Mouse (Mus musculus): ENCODE measurements around the gene Gdf7. TPM values are rescaled to one million over a fixed set of nuclear protein-coding genes. Genes with fewer than 3 reads are reported as not detected.

Gene Gdf7
- polyA plus RNA-seq, 1 experiment from 2014 or later = 2.3 TPM

GRCm38 (mm10) chr12:8287970-8288369 lies 13.8 kb downstream of the Gdf7 start:
- no peak overlapping the region for H3K4me2 ChIP-seq (replicated peaks)
- ATAC-seq (ENCODE audit: low FRiP score) = no peak
- peaks cover 11% of the 10 kb centered on the region for H3K4me1 ChIP-seq
- H3K27me3 ChIP-seq = 0 out of 2 replicates have a peak, but pooled peaks cover under 1% of the 10 kb centered on the region
- H3K36me3 ChIP-seq = peaks cover 4% of the 10 kb centered on the region; the same call in 1 of the 2 replicates
- no peak overlapping the region for H3K4me3 ChIP-seq
- no peak overlapping the region for H3K27ac ChIP-seq
- H3K9me3 ChIP-seq (replicated peaks) = no peaks in the 10 kb centered on the region
- 69% methylated on average over 3 of the region's 3 CpGs for WGBS
- no peak overlapping the region for H3K9ac ChIP-seq

DNA sequence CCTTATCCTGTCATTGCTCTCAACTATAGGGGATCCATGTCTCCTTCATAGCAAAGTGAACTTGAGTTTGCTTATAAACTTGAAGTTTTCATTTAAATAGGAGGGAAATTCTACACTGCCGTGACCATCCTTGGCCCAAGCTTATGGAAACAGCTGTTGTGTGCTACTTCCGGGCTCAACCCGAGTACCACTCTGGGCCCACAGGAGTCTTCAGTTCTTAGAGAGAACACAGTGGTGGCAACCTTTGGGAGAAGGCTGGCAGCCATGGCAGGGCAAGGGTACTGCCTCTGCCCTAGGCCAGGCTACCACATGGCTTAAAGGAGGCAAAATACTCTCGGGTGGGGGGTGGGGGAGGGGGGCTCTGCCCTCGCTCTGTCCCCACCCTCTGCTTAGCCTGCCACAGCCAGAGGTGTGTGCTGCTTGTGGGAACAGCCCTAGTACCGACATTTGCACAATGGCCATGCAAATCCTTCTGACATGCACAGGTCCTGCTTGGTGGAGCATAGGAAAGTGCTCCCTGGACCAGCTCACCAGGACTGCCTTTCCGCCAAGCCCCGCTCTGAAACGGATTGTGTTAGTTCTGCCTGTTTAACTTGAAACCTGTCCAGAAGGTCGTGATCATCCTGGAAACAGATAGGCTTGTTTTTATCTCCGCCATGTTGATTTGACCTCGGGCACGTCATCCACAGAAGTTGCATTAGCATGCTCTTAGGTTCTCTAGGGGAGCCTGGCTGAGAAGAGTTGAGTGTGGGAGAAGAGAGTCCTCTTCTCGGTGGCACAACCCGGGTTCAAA lies 20.3 kb downstream of the Gdf7 start:
- no peaks in the 10 kb centered on the region for H3K9me3 ChIP-seq (replicated peaks)
- no peak overlapping the region for H3K4me3 ChIP-seq
- no peak overlapping the region for H3K9ac ChIP-seq
- H3K4me2 ChIP-seq (replicated peaks) = no peak overlapping the region
- H3K36me3 ChIP-seq = peaks cover 9% of the 10 kb centered on the region; the same call in 1 of the 2 replicates
- H3K27ac ChIP-seq = no peak overlapping the region
- no peaks in the 10 kb centered on the region for H3K4me1 ChIP-seq
- no peaks in the 10 kb centered on the region for H3K27me3 ChIP-seq
- ATAC-seq (ENCODE audit: low FRiP score) = no peak
- 83% methylated on average over 15 of the region's 15 CpGs for WGBS

- 88% methylated on average over 4 of the region's 4 CpGs for WGBS
- H3K9me3 ChIP-seq (replicated peaks) = no peaks in the 10 kb centered on the region
- ATAC-seq (ENCODE audit: low FRiP score) = no peak
- no peak overlapping the region for H3K27ac ChIP-seq
- no peak overlapping the region for H3K9ac ChIP-seq
- H3K36me3 ChIP-seq = no peaks in the 10 kb centered on the region
- H3K27me3 ChIP-seq = no peaks in the 10 kb centered on the region
- H3K4me3 ChIP-seq = no peak overlapping the region
- no peak overlapping the region for H3K4me2 ChIP-seq (replicated peaks)
- no peaks in the 10 kb centered on the region for H3K4me1 ChIP-seq
Measured at GRCm38 (mm10) chr12:8275424-8275823, 26.3 kb downstream of the Gdf7 start.

DNA sequence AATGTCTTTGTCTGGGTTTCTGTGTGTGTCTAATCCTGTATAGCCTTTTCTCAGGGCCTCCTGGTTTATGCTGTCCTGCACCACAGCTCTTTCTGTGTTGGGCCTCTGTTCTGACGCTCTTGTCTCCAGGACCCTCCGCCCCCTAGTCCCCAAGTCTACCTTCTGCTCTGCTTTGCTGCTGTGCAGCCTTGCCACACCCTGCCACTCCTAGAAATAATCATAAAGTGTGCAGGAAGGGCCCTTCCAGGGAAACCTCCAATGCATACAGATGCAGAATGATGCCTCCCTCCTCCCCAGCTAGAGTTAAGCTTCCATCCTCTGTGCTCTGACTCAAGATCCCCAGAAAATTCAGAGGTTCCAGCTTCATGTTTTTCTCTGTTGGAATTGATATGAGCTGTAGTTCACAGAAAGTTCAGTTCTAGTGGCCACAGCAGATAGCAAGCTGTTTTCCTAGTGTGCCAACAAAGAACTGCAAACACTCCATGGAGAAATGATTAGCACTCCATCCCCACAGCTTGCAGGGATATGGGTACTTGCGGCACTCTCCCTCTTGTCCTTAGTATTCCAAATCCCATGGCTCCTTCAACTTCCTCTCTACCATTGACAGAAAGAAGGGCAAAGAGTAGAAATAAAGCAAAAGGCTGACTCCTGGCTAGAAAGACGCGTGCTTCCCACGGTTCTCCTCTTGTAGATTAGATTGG lies 28.1 kb downstream of the Gdf7 start:
- no peak overlapping the region for H3K4me3 ChIP-seq
- ATAC-seq (ENCODE audit: low FRiP score) = no peak
- 92% methylated on average over 6 of the region's 6 CpGs for WGBS
- no peak overlapping the region for H3K9ac ChIP-seq
- no peaks in the 10 kb centered on the region for H3K4me1 ChIP-seq
- H3K27me3 ChIP-seq = no peaks in the 10 kb centered on the region
- no peak overlapping the region for H3K4me2 ChIP-seq (replicated peaks)
- no peak overlapping the region for H3K27ac ChIP-seq
- H3K9me3 ChIP-seq (replicated peaks) = no peaks in the 10 kb centered on the region
- no peaks in the 10 kb centered on the region; the same call in 1 of the 2 replicates for H3K36me3 ChIP-seq

DNA sequence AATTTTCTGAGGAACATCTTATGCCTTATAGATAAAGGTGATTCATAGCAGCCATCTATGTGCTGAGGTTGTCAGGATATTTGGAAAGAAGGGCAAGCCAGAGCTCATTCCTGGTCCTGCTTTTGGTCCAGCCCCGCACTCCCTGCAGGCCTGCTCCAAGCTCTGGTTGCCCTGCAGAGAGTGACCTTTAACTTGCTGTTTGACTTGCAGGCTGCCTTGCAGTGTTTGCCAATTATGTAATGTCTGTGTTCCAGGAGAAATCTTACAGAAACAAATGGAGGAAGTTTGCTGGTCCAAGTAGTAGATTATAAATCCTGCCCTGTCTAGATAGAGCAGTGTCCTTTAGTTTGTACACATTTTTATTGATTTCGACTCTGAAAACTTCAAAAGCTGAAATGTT lies 30.3 kb downstream of the Gdf7 start:
- 98% methylated on average over 2 of the region's 2 CpGs for WGBS
- H3K9ac ChIP-seq = no peak overlapping the region

GRCm38 (mm10) chr12:8269627-8270026 lies 32.1 kb downstream of the Gdf7 start:
- H3K27me3 ChIP-seq = no peaks in the 10 kb centered on the region
- no peaks in the 10 kb centered on the region for H3K4me1 ChIP-seq
- H3K9me3 ChIP-seq (replicated peaks) = no peaks in the 10 kb centered on the region
- no peak overlapping the region for H3K27ac ChIP-seq
- ATAC-seq (ENCODE audit: low FRiP score) = no peak
- H3K36me3 ChIP-seq = no peaks in the 10 kb centered on the region; the same call in 1 of the 2 replicates
- H3K4me2 ChIP-seq (replicated peaks) = no peak overlapping the region
- H3K9ac ChIP-seq = no peak overlapping the region
- no peak overlapping the region for H3K4me3 ChIP-seq
- 95% methylated on average over 11 of the region's 11 CpGs for WGBS

More for the DNA sequence above, 30.3 kb downstream of the Gdf7 start:
- no peaks in the 10 kb centered on the region for H3K4me1 ChIP-seq
- no peak for ATAC-seq (ENCODE audit: low FRiP score)
- no peak overlapping the region for H3K4me3 ChIP-seq
- H3K9me3 ChIP-seq (replicated peaks) = no peaks in the 10 kb centered on the region
- H3K36me3 ChIP-seq = no peaks in the 10 kb centered on the region; the same call in 1 of the 2 replicates
- H3K27ac ChIP-seq = no peak overlapping the region
- H3K27me3 ChIP-seq = no peaks in the 10 kb centered on the region
- H3K4me2 ChIP-seq (replicated peaks) = no peak overlapping the region

DNA sequence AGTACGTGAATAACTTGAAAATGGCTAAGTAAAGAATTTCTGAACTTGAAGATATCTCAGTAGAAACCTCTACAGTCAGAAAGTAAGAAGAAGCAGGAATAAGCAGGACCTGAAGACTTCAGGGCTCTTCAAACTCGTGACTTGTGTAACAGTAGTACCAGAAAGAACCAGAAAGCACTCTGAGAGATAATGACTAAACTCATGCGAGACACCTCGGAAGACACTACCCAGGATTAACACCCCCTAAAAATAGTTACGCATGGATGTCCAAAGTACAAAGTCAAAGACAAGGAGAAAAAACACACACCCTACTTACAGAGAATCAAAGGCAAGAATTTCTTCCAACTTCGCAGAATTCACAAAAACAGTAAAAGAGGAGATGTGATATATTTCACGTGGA lies 35.4 kb downstream of the Gdf7 start:
- no peak for ATAC-seq (ENCODE audit: low FRiP score)
- H3K4me1 ChIP-seq = no peaks in the 10 kb centered on the region
- no peak overlapping the region for H3K4me2 ChIP-seq (replicated peaks)
- H3K27ac ChIP-seq = no peak overlapping the region
- H3K27me3 ChIP-seq = no peaks in the 10 kb centered on the region
- no peaks in the 10 kb centered on the region; the same call in 1 of the 2 replicates for H3K36me3 ChIP-seq
- no peaks in the 10 kb centered on the region for H3K9me3 ChIP-seq (replicated peaks)
- WGBS = 96% methylated on average over 7 of the region's 7 CpGs
- no peak overlapping the region for H3K4me3 ChIP-seq
- no peak overlapping the region for H3K9ac ChIP-seq

- Histone ChIP-seq H3K36me3 (no peaks in the 10 kb centered on the region), H3K9ac (no peak overlapping the region), H3K27ac (no peak overlapping the region), H3K4me1 (no peaks in the 10 kb centered on the region), H3K27me3 (no peaks in the 10 kb centered on the region), H3K4me3 (no peak overlapping the region), H3K9me3 (replicated peaks) (no peaks in the 10 kb centered on the region), H3K4me2 (replicated peaks) (no peak overlapping the region)
- 78% methylated on average over 2 of the region's 2 CpGs for WGBS
- no peak for ATAC-seq (ENCODE audit: low FRiP score)
Measured at GRCm38 (mm10) chr12:8260297-8260696, 41.5 kb downstream of the Gdf7 start.

Other genes with a start within 250 kb of the Gdf7 start
- 71.3 and 77.4 TPM in 2 replicates for gene Ldah, start 93.8 kb downstream of the Gdf7 start, polyA plus RNA-seq (2016; fragmentation: Nextera tagmentation; extraction: Ambion mirVana)
- 13.2 and 14.6 TPM in 2 replicates for gene Hs1bp3, start 11.5 kb upstream of the Gdf7 start, polyA plus RNA-seq (2016; fragmentation: Nextera tagmentation; extraction: Ambion mirVana)
- 75.4 and 78.3 TPM in 2 replicates for gene Rhob, start 198.1 kb upstream of the Gdf7 start, polyA plus RNA-seq (2016; fragmentation: Nextera tagmentation; extraction: Ambion mirVana)